Mouse (Mus musculus) stomach, embryonic 14.5 days (tissue): ENCODE measurements around the gene Ttc29. TPM values are rescaled to one million over a fixed set of nuclear protein-coding genes. Genes with fewer than 3 reads are reported as not detected.

ENCODE experiments used
- ATAC-seq: fragments of 200-750 bp; cut with Nextera tagmentation; 2 replicates; pipeline ENCODE4 v1.8.0; 2017; ENCODE audit warnings: low read depth, moderate TSS enrichment; ENCODE audit not compliant: insufficient number of reproducible peaks, insufficient read depth, low FRiP score
- H3K27ac ChIP-seq: fragments of 300-500 bp; sonication (generic); 2 replicates; pipeline ENCODE4 v1.5.1; 2014; ENCODE audit warnings: mild to moderate bottlenecking, low read length, moderate library complexity, mixed read lengths
- H3K27me3 ChIP-seq: fragments of 300-500 bp; sonication (generic); 2 replicates; pipeline ENCODE4 v1.6.1; 2014; ENCODE audit warnings: low read length, control low read depth, mixed read lengths; ENCODE audit not compliant: control insufficient read depth, insufficient read depth
- H3K36me3 ChIP-seq: fragments of 300-500 bp; sonication (generic); 2 replicates; pipeline ENCODE4 v1.6.1; 2014; ENCODE audit warnings: mild to moderate bottlenecking, control low read depth, low read length, moderate library complexity, mixed read lengths; ENCODE audit not compliant: control insufficient read depth, insufficient read depth
- H3K4me1 ChIP-seq: fragments of 300-500 bp; sonication (generic); 2 replicates; pipeline ENCODE4 v1.6.1; 2014; ENCODE audit warnings: low read length, control low read depth, mixed read lengths; ENCODE audit not compliant: control insufficient read depth, insufficient read depth
- H3K4me2 ChIP-seq: fragments of 300-500 bp; sonication (generic); replicated peaks from 2 replicates; pipeline ENCODE4 v1.6.1; 2014; ENCODE audit warnings: low read depth, low read length, control low read depth
- H3K4me3 ChIP-seq: fragments of 300-500 bp; sonication (generic); 2 replicates; pipeline ENCODE4 v1.5.1; 2014; ENCODE audit warnings: low read depth, low read length, control low read depth
- H3K9ac ChIP-seq: fragments of 300-500 bp; sonication (generic); replicated peaks from 2 replicates; pipeline ENCODE4 v1.6.1; 2014; ENCODE audit warnings: low read depth, mild to moderate bottlenecking, control low read depth, low read length, moderate library complexity, mixed read lengths
- H3K9me3 ChIP-seq: fragments of 300-500 bp; sonication (generic); 2 replicates; pipeline ENCODE4 v1.6.1; 2016; ENCODE audit warnings: low read depth, low read length, control low read depth; ENCODE audit not compliant: control insufficient read depth
- WGBS: fragments of 180-500 bp; shearing (Covaris S2); extraction: QIAGEN DNeasy Blood & Tissue Kit; methylation state at CpG from one replicate; pipeline ENCODE4 v1.1.7; 2014; 5-methylcytosine and 5-hydroxymethylcytosine counted together
- polyA plus RNA-seq: library from polyadenylated mRNA; unstranded; fragments of >200 nt; fragmentation: Nextera tagmentation; extraction: Ambion mirVana; gene quantifications from 2 replicates; pipeline ENCODE4 v1.2.1, GENCODE M21; 2014

The Ttc29 gene
- polyA plus RNA-seq, 1 experiment from 2014 or later: not detected

GRCm38 (mm10) chr8:78230721-78231120 lies 17.6 kb downstream of the Ttc29 start:
- Histone ChIP-seq H3K9ac (no peak overlapping the region), H3K4me3 (no peak overlapping the region), H3K36me3 (no peaks in the 10 kb centered on the region), H3K4me2 (no peak overlapping the region), H3K9me3 (no peaks in the 10 kb centered on the region), H3K4me1 (no peaks in the 10 kb centered on the region), H3K27me3 (no peaks in the 10 kb centered on the region), H3K27ac (no peak overlapping the region)
- ATAC-seq: no peak
- 69% methylated on average over 2 of the region's 2 CpGs for WGBS

GRCm38 (mm10) chr8:78232870-78233707 lies 20.0 kb downstream of the Ttc29 start:
- Histone ChIP-seq H3K36me3 (no peaks in the 10 kb centered on the region), H3K4me3 (no peak overlapping the region), H3K9me3 (no peaks in the 10 kb centered on the region), H3K27me3 (no peaks in the 10 kb centered on the region), H3K4me1 (no peaks in the 10 kb centered on the region), H3K4me2 (no peak overlapping the region), H3K9ac (no peak overlapping the region), H3K27ac (no peak overlapping the region)
- ATAC-seq: no peak
- WGBS: 50% methylated on average over 14 of the region's 14 CpGs

- Histone ChIP-seq H3K9me3 (no peaks in the 10 kb centered on the region), H3K4me3 (no peak overlapping the region), H3K9ac (no peak overlapping the region), H3K36me3 (no peaks in the 10 kb centered on the region), H3K27me3 (no peaks in the 10 kb centered on the region), H3K27ac (no peak overlapping the region), H3K4me1 (no peaks in the 10 kb centered on the region), H3K4me2 (no peak overlapping the region)
- ATAC-seq: no peak
- 68% methylated on average over 7 of the region's 7 CpGs for WGBS
These were observed 20.7 kb downstream of the Ttc29 start for GRCm38 (mm10) chr8:78233708-78234201.

DNA sequence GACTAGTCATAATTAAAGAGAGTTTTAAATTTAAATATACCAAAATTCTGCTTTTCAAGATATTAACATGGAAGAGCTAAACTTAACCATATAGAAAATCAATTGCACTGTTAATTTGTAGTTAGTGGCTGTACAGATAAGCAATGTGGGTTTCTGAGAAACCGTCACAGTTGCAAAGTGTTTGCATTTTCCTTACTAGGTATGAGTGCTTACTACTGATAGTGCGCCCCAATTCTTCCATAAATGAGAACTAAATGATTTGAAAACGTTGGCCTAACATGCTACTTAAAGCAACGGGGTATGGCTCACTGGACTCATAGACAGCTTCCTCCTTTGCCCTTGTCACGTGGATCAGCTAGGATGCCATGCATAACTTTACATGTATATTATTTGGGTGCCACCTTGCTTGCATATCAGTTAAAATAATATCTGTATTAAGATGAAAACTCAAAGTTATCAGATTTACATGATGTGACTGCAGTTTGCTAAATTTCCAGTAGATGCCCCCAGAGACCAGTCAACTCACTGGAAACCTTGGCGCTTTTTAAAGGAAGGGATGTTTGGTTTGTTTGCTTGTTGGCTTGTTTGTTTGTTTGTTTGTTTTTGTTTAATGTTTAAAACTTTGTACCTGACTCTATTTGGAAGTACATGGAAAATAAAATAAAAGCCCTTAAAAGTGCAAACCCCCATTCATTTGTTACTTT lies 25.0 kb downstream of the Ttc29 start:
- no peak overlapping the region for H3K4me3 ChIP-seq

DNA sequence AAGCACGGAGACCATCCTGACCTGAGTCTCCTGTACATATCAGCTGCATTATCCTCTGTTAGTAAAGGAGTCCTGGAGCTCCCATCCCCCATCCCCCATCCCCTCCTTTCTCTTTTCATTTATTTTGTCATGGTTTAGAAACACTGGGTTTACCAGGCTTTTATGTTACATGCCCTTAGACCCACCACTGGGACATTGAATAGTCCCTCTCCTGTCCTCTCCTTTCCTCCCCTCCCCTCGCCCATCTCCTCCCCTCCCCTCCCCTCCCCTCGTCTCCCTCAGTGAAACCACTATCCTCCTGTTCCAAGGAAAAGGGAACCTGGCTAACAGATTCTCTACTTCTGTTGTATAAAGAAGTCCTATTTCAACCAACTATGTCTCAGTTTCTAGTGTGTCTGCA lies 38.0 kb downstream of the Ttc29 start:
- ATAC-seq: no peak
- 62% methylated on average over 3 of the region's 3 CpGs for WGBS
- Histone ChIP-seq H3K4me1 (no peaks in the 10 kb centered on the region), H3K27me3 (no peaks in the 10 kb centered on the region), H3K4me2 (no peak overlapping the region), H3K4me3 (no peak overlapping the region), H3K27ac (no peak overlapping the region), H3K9ac (no peak overlapping the region), H3K9me3 (no peaks in the 10 kb centered on the region), H3K36me3 (no peaks in the 10 kb centered on the region)

More for the DNA sequence above, 25.0 kb downstream of the Ttc29 start:
- 56% methylated on average over 6 of the region's 6 CpGs for WGBS
- Histone ChIP-seq H3K9ac (no peak overlapping the region), H3K9me3 (no peaks in the 10 kb centered on the region), H3K4me1 (no peaks in the 10 kb centered on the region), H3K27ac (no peak overlapping the region), H3K4me2 (no peak overlapping the region), H3K36me3 (no peaks in the 10 kb centered on the region), H3K27me3 (no peaks in the 10 kb centered on the region)
- no peak for ATAC-seq

GRCm38 (mm10) chr8:78254374-78254773 lies 41.3 kb downstream of the Ttc29 start:
- no peak for ATAC-seq
- 91% methylated on average over 4 of the region's 4 CpGs for WGBS
- H3K4me1 ChIP-seq: no peaks in the 10 kb centered on the region
- H3K27me3 ChIP-seq: no peaks in the 10 kb centered on the region
- H3K9me3 ChIP-seq: no peaks in the 10 kb centered on the region
- H3K9ac ChIP-seq: no peak overlapping the region
- H3K4me3 ChIP-seq: no peak overlapping the region
- H3K4me2 ChIP-seq: no peak overlapping the region
- H3K27ac ChIP-seq: no peak overlapping the region
- no peaks in the 10 kb centered on the region for H3K36me3 ChIP-seq

- H3K4me3 ChIP-seq: no peak overlapping the region
- no peak overlapping the region for H3K27ac ChIP-seq
- H3K4me2 ChIP-seq: no peak overlapping the region
- WGBS: 95% methylated on average over 3 of the region's 3 CpGs
- H3K9ac ChIP-seq: no peak overlapping the region
- H3K36me3 ChIP-seq: no peaks in the 10 kb centered on the region
- ATAC-seq: no peak
- no peaks in the 10 kb centered on the region for H3K9me3 ChIP-seq
- H3K27me3 ChIP-seq: no peaks in the 10 kb centered on the region
- H3K4me1 ChIP-seq: no peaks in the 10 kb centered on the region
These were observed 41.9 kb downstream of the Ttc29 start for GRCm38 (mm10) chr8:78255011-78255410.

DNA sequence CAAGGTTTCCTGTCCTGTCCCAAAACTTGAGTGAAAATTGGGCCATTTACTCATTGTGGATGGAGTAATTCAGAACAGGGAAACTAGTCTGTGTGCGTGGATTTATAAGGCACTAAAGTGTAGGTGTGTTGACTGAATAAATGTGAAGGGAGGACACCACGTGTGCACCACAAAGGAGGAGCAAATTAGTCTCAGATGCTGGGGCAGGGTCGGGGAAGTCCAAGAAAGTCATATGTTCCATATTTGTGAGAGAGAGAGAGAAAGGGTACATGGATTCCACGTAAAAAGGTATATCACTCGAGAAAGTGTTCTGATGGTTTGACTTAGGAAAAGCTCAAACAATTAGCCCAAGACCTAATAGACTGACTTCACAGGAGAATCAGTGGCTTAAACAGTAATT lies 52.4 kb downstream of the Ttc29 start:
- Histone ChIP-seq H3K4me2 (no peak overlapping the region), H3K4me1 (no peaks in the 10 kb centered on the region), H3K27me3 (no peaks in the 10 kb centered on the region), H3K4me3 (no peak overlapping the region), H3K36me3 (no peaks in the 10 kb centered on the region), H3K9me3 (no peaks in the 10 kb centered on the region), H3K27ac (no peak overlapping the region), H3K9ac (no peak overlapping the region)
- no peak for ATAC-seq
- 86% methylated on average over 5 of the region's 5 CpGs for WGBS
